Mouse (Mus musculus) liver, embryonic 14.5 days (tissue): Measurements from ENCODE around the gene Nr1d1. TPM values are rescaled to one million over a fixed set of nuclear protein-coding genes. Genes with fewer than 3 reads are reported as not detected.
A peak's percentile ranks its signal among the peaks of the same experiment; 100 is the strongest.
"Not testable (repeated sequence)": the region's sequence is repeated elsewhere in the genome, so short reads cannot be mapped to it uniquely, and the experiment has no call there.

Source experiments
- ATAC-seq: fragments of 200-750 bp; cut with Nextera tagmentation; 2 replicates; pipeline ENCODE4 v1.8.0; 2017; ENCODE audit warnings: moderate number of reproducible peaks, mild to moderate bottlenecking, moderate library complexity; ENCODE audit not compliant: insufficient read depth
- DNase-seq, 3 experiments: peaks; one replicate each; pipeline ENCODE4 v3.0.0-alpha.2; 2012 to 2013; ENCODE audit warnings: low read depth in 3 of 3, low spot score in 3 of 3
- H3K27ac ChIP-seq: fragments of 300-500 bp; sonication (generic); 2 replicates; pipeline ENCODE4 v1.5.1; 2014; ENCODE audit warnings: moderate library complexity, mild to moderate bottlenecking, control low read depth, inconsistent platforms
- H3K27me3 ChIP-seq: fragments of 300-500 bp; sonication (generic); 2 replicates; pipeline ENCODE4 v1.6.1; 2014; ENCODE audit warnings: mild to moderate bottlenecking, low read length, moderate library complexity; ENCODE audit not compliant: control insufficient read depth, insufficient read depth
- H3K36me3 ChIP-seq: fragments of 300-500 bp; sonication (generic); replicated peaks from 2 replicates; pipeline ENCODE4 v1.6.1; 2014; ENCODE audit warnings: low read depth; ENCODE audit not compliant: control insufficient read depth, insufficient read depth
- H3K4me1 ChIP-seq, 2 experiments: fragments of 200-500 bp in 1 of 2; fragments of 300-500 bp in 1 of 2; sonication (generic) in 1 of 2; replicated peaks; 2 replicates each; pipeline ENCODE4 v1.6.1; 2012 to 2014; ENCODE audit warnings: antibody characterized with exemption in 1 of 2, inconsistent platforms in 1 of 2, low read length in 1 of 2; ENCODE audit not compliant: control insufficient read depth in 2 of 2, insufficient read depth in 2 of 2
- H3K4me2 ChIP-seq: fragments of 300-500 bp; sonication (generic); 2 replicates; pipeline ENCODE4 v1.6.1; 2014; ENCODE audit warnings: low read depth, mild to moderate bottlenecking, control low read depth, moderate library complexity
- H3K4me3 ChIP-seq, 2 experiments: fragments of 200-500 bp in 1 of 2; fragments of 300-500 bp in 1 of 2; sonication (generic) in 1 of 2; 2 replicates each; pipeline ENCODE4 v1.5.1; 2012 to 2014; ENCODE audit warnings: low read depth in 2 of 2, low read length in 2 of 2, mild to moderate bottlenecking in 2 of 2, control low read depth in 1 of 2, inconsistent platforms in 1 of 2, moderate library complexity in 1 of 2; ENCODE audit not compliant: insufficient read depth in 1 of 2
- H3K9ac ChIP-seq: fragments of 300-500 bp; sonication (generic); replicated peaks from 2 replicates; pipeline ENCODE4 v1.6.1; 2014; ENCODE audit warnings: mild to moderate bottlenecking, control low read depth, moderate library complexity
- H3K9me3 ChIP-seq: fragments of 300-500 bp; sonication (generic); 2 replicates; pipeline ENCODE4 v1.6.1; 2016; ENCODE audit warnings: low read length, mixed read lengths; ENCODE audit not compliant: control insufficient read depth
- CTCF ChIP-seq: IDR thresholded peaks from 2 replicates; pipeline ENCODE4 v1.5.1; 2016; ENCODE audit warnings: antibody characterized with exemption, low read depth, control low read depth
- EP300 ChIP-seq: IDR thresholded peaks from 2 replicates; pipeline ENCODE4 v1.6.1; 2016; ENCODE audit warnings: antibody characterized with exemption, low read depth
- WGBS: fragments of 180-500 bp; shearing (Covaris S2); extraction: QIAGEN DNeasy Blood & Tissue Kit; methylation state at CpG from one replicate; pipeline ENCODE4 v1.1.7; 2014; ENCODE audit not compliant: insufficient replicate concordance; 5-methylcytosine and 5-hydroxymethylcytosine counted together
- polyA plus RNA-seq, 2 experiments: library from polyadenylated mRNA; depleted of rRNA in 1 of 2; stranded (reverse) in 1 of 2; unstranded in 1 of 2; fragments of >200 nt; fragmentation: Nextera tagmentation in 1 of 2; extraction: Ambion mirVana in 1 of 2; gene quantifications; 2 replicates each; pipeline versions ENCODE4 v1.2.1 to v1.2.3; 2012 to 2014

Nr1d1 gene
- polyA plus RNA-seq, 2 experiments = 0.58 to 0.65 TPM

- ATAC-seq = peak; percentile 10; the same call in 1 of the 2 replicates
- peaks cover 37 to 53% of the 10 kb centered on the region in 2 experiments for H3K4me1 ChIP-seq
- TF ChIP-seq EP300 (no peak), CTCF (no peak; the same call in 1 of the 2 replicates)
- peak overlapping the region; percentile 72 to 89 for H3K4me3 ChIP-seq
- no peaks in the 10 kb centered on the region for H3K27me3 ChIP-seq
- peak overlapping the region; percentile 81 for H3K4me2 ChIP-seq
- peak overlapping the region; percentile 78 for H3K27ac ChIP-seq
- 0% methylated on average over 17 of the region's 17 CpGs for WGBS
- no peaks in the 10 kb centered on the region for H3K9me3 ChIP-seq
- H3K36me3 ChIP-seq = no peaks in the 10 kb centered on the region
- DNase-seq = no peak
- peak overlapping the region; percentile 78 for H3K9ac ChIP-seq
Measured at GRCm38 (mm10) chr11:98741051-98741620, 34.0 kb downstream of the Nr1d1 start.

GRCm38 (mm10) chr11:98740393-98741050 lies 34.6 kb downstream of the Nr1d1 start, which contains the start of gene Thra:
Gene Thra (plus strand): TSS chr11:98740638.
- Histone ChIP-seq H3K36me3 (no peaks in the 10 kb centered on the region), H3K4me1 (peaks cover 36 to 47% of the 10 kb centered on the region in 2 experiments), H3K4me2 (peak within 1 kb of the TSS; percentile 81), H3K27me3 (no peaks in the 10 kb centered on the region), H3K9ac (peak within 1 kb of the TSS; percentile 78), H3K9me3 (no peaks in the 10 kb centered on the region), H3K27ac (peak within 1 kb of the TSS; percentile 78), H3K4me3 (peak within 1 kb of the TSS; percentile 72 to 89)
- no peak for TF ChIP-seq CTCF
- TF ChIP-seq EP300 = no peak
- WGBS = under 1% methylated on average over 22 of the region's 22 CpGs
- DNase-seq (peak in 2 of 3 experiments; percentile 63 to 64), ATAC-seq (peak; percentile 77)

GRCm38 (mm10) chr11:98740026-98740392 lies 35.1 kb downstream of the Nr1d1 start:
- H3K27me3 ChIP-seq = no peaks in the 10 kb centered on the region
- peaks cover 36 to 47% of the 10 kb centered on the region in 2 experiments for H3K4me1 ChIP-seq
- no peaks in the 10 kb centered on the region for H3K9me3 ChIP-seq
- H3K4me3 ChIP-seq = peak overlapping the region; percentile 72 to 89
- peak overlapping the region; percentile 78 for H3K27ac ChIP-seq
- no peak for TF ChIP-seq CTCF
- TF ChIP-seq EP300 = no peak
- WGBS = 18% methylated on average over 8 of the region's 8 CpGs
- no peaks in the 10 kb centered on the region for H3K36me3 ChIP-seq
- DNase-seq (no peak), ATAC-seq (peak; percentile 16; the same call in 1 of the 2 replicates)
- H3K4me2 ChIP-seq = peak overlapping the region; percentile 81
- peak overlapping the region; percentile 78 for H3K9ac ChIP-seq

- H3K4me1 ChIP-seq = peaks cover 31 to 38% of the 10 kb centered on the region in 2 experiments
- H3K36me3 ChIP-seq = no peaks in the 10 kb centered on the region
- DNase-seq (no peak), ATAC-seq (no peak)
- TF ChIP-seq EP300 (no peak), CTCF (no peak)
- H3K27me3 ChIP-seq = no peaks in the 10 kb centered on the region
- H3K9ac ChIP-seq = no peak overlapping the region
- 34% methylated on average over 9 of the region's 9 CpGs for WGBS
- no peak overlapping the region for H3K4me3 ChIP-seq
- H3K27ac ChIP-seq = no peak overlapping the region
- H3K9me3 ChIP-seq = peaks cover 4% of the 10 kb centered on the region
- peak overlapping the region; percentile 25 for H3K4me2 ChIP-seq
Measured at GRCm38 (mm10) chr11:98738925-98739324, 36.2 kb downstream of the Nr1d1 start.

GRCm38 (mm10) chr11:98738428-98738911 lies 36.7 kb downstream of the Nr1d1 start:
- peak overlapping the region; percentile 25; the same call in 1 of the 2 replicates for H3K4me2 ChIP-seq
- DNase-seq (no peak), ATAC-seq (no peak)
- WGBS = 43% methylated on average over 4 of the region's 4 CpGs
- H3K4me3 ChIP-seq = no peak overlapping the region
- no peak for TF ChIP-seq CTCF
- TF ChIP-seq EP300 = no peak
- H3K27ac ChIP-seq = no peak overlapping the region
- peaks cover 26 to 33% of the 10 kb centered on the region in 2 experiments for H3K4me1 ChIP-seq
- no peaks in the 10 kb centered on the region for H3K36me3 ChIP-seq
- no peak overlapping the region for H3K9ac ChIP-seq
- no peaks in the 10 kb centered on the region for H3K27me3 ChIP-seq
- H3K9me3 ChIP-seq = peaks cover 4% of the 10 kb centered on the region

GRCm38 (mm10) chr11:98737220-98737619 lies 37.9 kb downstream of the Nr1d1 start:
- H3K4me3 ChIP-seq, H3K27ac ChIP-seq, DNase-seq, H3K27me3 ChIP-seq, H3K9me3 ChIP-seq, H3K4me2 ChIP-seq, H3K9ac ChIP-seq, H3K36me3 ChIP-seq, ATAC-seq: not testable (repeated sequence)
- WGBS = 59% methylated on average over 2 of the region's 2 CpGs
- peaks cover 17 to 24% of the 10 kb centered on the region in 2 experiments for H3K4me1 ChIP-seq
